Mouse (Mus musculus): ENCODE results near the gene Olfr635. TPM values are rescaled to one million over a fixed set of nuclear protein-coding genes. Genes with fewer than 3 reads are reported as not detected.
A peak's percentile ranks its signal among the peaks of the same experiment; 100 is the strongest.
"Not testable (repeated sequence)": the region's sequence is repeated elsewhere in the genome, so short reads cannot be mapped to it uniquely, and the experiment has no call there.

Olfr635 gene
- polyA plus RNA-seq (2012; rRNA removed) (not detected in 2 replicates), polyA plus RNA-seq (2014; fragmentation: Nextera tagmentation; extraction: Ambion mirVana) (0.03 TPM in 1 of 2 replicates, not detected in the other)

DNA sequence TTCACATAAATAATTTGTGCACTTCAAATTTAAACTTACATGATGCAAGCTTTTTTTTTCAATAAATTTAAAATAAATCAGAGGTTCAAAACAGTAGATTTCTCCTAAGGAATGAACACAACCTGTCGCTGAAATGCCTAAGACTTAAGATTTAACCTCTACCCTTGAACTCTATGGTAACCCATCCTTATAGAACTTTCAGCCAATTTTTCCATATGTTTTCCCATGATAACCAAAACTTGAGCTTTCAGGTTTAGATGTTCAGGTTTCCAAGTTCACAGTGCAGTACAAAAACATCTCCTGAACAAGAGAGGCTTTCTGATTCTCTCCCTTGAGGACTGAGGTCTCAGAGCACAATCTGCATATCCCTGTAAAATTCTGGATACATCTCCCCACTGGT, at the start of gene Olfr635:
Gene Olfr635 (plus strand): TSS at position 301 of the 400 bp plus-strand sequence.
- ATAC-seq (ENCODE audit: low FRiP score, low read depth) (no peak), DNase-seq (ENCODE audit: low spot score) (no peak)
- Histone ChIP-seq H3K27me3 (ENCODE audit: control insufficient read depth, insufficient read depth, low read length) (no peaks in the 10 kb centered on the region), H3K27ac (replicated peaks; ENCODE audit: low read depth, low read length) (no peak within 1 kb of the TSS), H3K4me1 (ENCODE audit: control insufficient read depth, insufficient read depth, low read length) (no peaks in the 10 kb centered on the region), H3K36me3 (ENCODE audit: control insufficient read depth, insufficient read depth, low read length) (no peaks in the 10 kb centered on the region), H3K9ac (ENCODE audit: low read depth, low read length, severe bottlenecking) (no peak within 1 kb of the TSS), H3K9me3 (ENCODE audit: control insufficient read depth, low read length) (no peaks in the 10 kb centered on the region), H3K4me2 (replicated peaks; ENCODE audit: low read depth, low read length, severe bottlenecking) (no peak within 1 kb of the TSS), H3K4me3 (replicated peaks; ENCODE audit: low read length) (no peak within 1 kb of the TSS)
- 74% methylated on average over 1 of the region's 1 CpGs for WGBS
- no peak for TF ChIP-seq POLR2A (IDR thresholded peaks at IDR 0.05; ENCODE audit: borderline replicate concordance, extremely low read depth, insufficient read depth, insufficient read length)

DNA sequence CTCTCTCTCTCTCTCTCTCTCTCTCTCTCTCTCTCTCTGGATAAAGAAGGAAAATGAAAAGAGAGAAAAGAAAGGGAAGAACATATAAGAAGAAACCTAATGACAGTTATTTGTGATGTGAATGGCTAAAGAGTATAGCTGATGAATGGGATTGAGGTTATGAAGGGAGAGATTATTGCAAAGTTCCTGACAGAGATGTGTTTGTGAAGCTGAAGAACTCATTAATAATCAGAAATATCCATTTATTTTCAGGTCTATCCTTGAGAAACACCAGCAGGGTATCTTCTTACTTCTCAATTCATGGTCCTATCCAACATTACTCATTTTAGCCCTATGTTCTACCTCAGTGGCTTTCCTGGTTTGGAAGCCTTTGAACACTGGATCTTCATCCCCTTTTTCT, 42.4 kb upstream of the Olfr635 start, which contains the start of gene Olfr631:
Gene Olfr631 (plus strand): TSS at position 301 of the 400 bp plus-strand sequence.
- Histone ChIP-seq H3K9ac (ENCODE audit: low read depth, low read length, severe bottlenecking) (no peak within 1 kb of the TSS), H3K36me3 (ENCODE audit: control insufficient read depth, insufficient read depth, low read length) (no peaks in the 10 kb centered on the region), H3K27me3 (ENCODE audit: control insufficient read depth, insufficient read depth, low read length) (no peaks in the 10 kb centered on the region), H3K4me1 (ENCODE audit: control insufficient read depth, insufficient read depth, low read length) (no peaks in the 10 kb centered on the region), H3K4me3 (replicated peaks; ENCODE audit: low read length) (no peak within 1 kb of the TSS), H3K9me3 (ENCODE audit: control insufficient read depth, low read length) (no peaks in the 10 kb centered on the region), H3K27ac (replicated peaks; ENCODE audit: low read depth, low read length) (no peak within 1 kb of the TSS), H3K4me2 (replicated peaks; ENCODE audit: low read depth, low read length, severe bottlenecking) (no peak within 1 kb of the TSS)
- no peak for TF ChIP-seq POLR2A (IDR thresholded peaks at IDR 0.05; ENCODE audit: borderline replicate concordance, extremely low read depth, insufficient read depth, insufficient read length)
- DNase-seq (ENCODE audit: low spot score) (no peak), ATAC-seq (ENCODE audit: low FRiP score, low read depth) (no peak)

- Histone ChIP-seq H3K27me3 (ENCODE audit: control insufficient read depth, insufficient read depth, low read length) (no peaks in the 10 kb centered on the region), H3K9ac (ENCODE audit: low read depth, low read length, severe bottlenecking) (no peak within 1 kb of the TSS), H3K36me3 (ENCODE audit: control insufficient read depth, insufficient read depth, low read length) (no peaks in the 10 kb centered on the region), H3K4me2 (replicated peaks; ENCODE audit: low read depth, low read length, severe bottlenecking) (no peak within 1 kb of the TSS), H3K4me3 (replicated peaks; ENCODE audit: low read length) (no peak within 1 kb of the TSS), H3K27ac (replicated peaks; ENCODE audit: low read depth, low read length) (no peak within 1 kb of the TSS), H3K4me1 (ENCODE audit: control insufficient read depth, insufficient read depth, low read length) (no peaks in the 10 kb centered on the region), H3K9me3 (ENCODE audit: control insufficient read depth, low read length) (no peaks in the 10 kb centered on the region)
- WGBS = 68% methylated on average over 2 of the region's 2 CpGs
- no peak for TF ChIP-seq POLR2A (IDR thresholded peaks at IDR 0.05; ENCODE audit: borderline replicate concordance, extremely low read depth, insufficient read depth, insufficient read length)
- no peak for DNase-seq (ENCODE audit: low spot score)
- ATAC-seq (ENCODE audit: low FRiP score, low read depth) = no peak
These were observed 36.7 kb upstream of the Olfr635 start, which contains the start of gene Olfr632 for GRCm38 (mm10) chr7:103934264-103934663. Gene Olfr632 (plus strand): TSS chr7:103934347.

- Histone ChIP-seq H3K27ac (replicated peaks; ENCODE audit: low read depth, low read length) (no peak overlapping the region), H3K9me3 (ENCODE audit: control insufficient read depth, low read length) (no peaks in the 10 kb centered on the region), H3K4me2 (replicated peaks; ENCODE audit: low read depth, low read length, severe bottlenecking) (no peak overlapping the region), H3K4me1 (ENCODE audit: control insufficient read depth, insufficient read depth, low read length) (no peaks in the 10 kb centered on the region), H3K9ac (ENCODE audit: low read depth, low read length, severe bottlenecking) (no peak overlapping the region), H3K27me3 (ENCODE audit: control insufficient read depth, insufficient read depth, low read length) (no peaks in the 10 kb centered on the region), H3K36me3 (ENCODE audit: control insufficient read depth, insufficient read depth, low read length) (no peaks in the 10 kb centered on the region), H3K4me3 (replicated peaks; ENCODE audit: low read length) (no peak overlapping the region)
- TF ChIP-seq POLR2A (IDR thresholded peaks at IDR 0.05; ENCODE audit: borderline replicate concordance, extremely low read depth, insufficient read depth, insufficient read length) = no peak
- WGBS = 34% methylated on average over 2 of the region's 2 CpGs
- DNase-seq (ENCODE audit: low spot score) (peak; percentile 59), ATAC-seq (ENCODE audit: low FRiP score, low read depth) (no peak)
These were observed 28.2 kb upstream of the Olfr635 start for GRCm38 (mm10) chr7:103942730-103943129.

GRCm38 (mm10) chr7:103944137-103944536, 26.8 kb upstream of the Olfr635 start, which contains the start of gene Olfr633:
Gene Olfr633 (plus strand): TSS chr7:103944437.
- H3K4me3 ChIP-seq (replicated peaks; ENCODE audit: low read length) = no peak within 1 kb of the TSS
- H3K4me1 ChIP-seq (ENCODE audit: control insufficient read depth, insufficient read depth, low read length) = no peaks in the 10 kb centered on the region
- TF ChIP-seq POLR2A (IDR thresholded peaks at IDR 0.05; ENCODE audit: borderline replicate concordance, extremely low read depth, insufficient read depth, insufficient read length) = no peak
- H3K4me2 ChIP-seq (replicated peaks; ENCODE audit: low read depth, low read length, severe bottlenecking) = no peak within 1 kb of the TSS
- no peak for ATAC-seq (ENCODE audit: low FRiP score, low read depth)
- H3K9ac ChIP-seq (ENCODE audit: low read depth, low read length, severe bottlenecking) = no peak within 1 kb of the TSS
- no peaks in the 10 kb centered on the region for H3K36me3 ChIP-seq (ENCODE audit: control insufficient read depth, insufficient read depth, low read length)
- H3K9me3 ChIP-seq (ENCODE audit: control insufficient read depth, low read length) = no peaks in the 10 kb centered on the region
- DNase-seq (ENCODE audit: low spot score) = no peak
- H3K27ac ChIP-seq (replicated peaks; ENCODE audit: low read depth, low read length) = no peak within 1 kb of the TSS
- H3K27me3 ChIP-seq (ENCODE audit: control insufficient read depth, insufficient read depth, low read length) = no peaks in the 10 kb centered on the region

DNA sequence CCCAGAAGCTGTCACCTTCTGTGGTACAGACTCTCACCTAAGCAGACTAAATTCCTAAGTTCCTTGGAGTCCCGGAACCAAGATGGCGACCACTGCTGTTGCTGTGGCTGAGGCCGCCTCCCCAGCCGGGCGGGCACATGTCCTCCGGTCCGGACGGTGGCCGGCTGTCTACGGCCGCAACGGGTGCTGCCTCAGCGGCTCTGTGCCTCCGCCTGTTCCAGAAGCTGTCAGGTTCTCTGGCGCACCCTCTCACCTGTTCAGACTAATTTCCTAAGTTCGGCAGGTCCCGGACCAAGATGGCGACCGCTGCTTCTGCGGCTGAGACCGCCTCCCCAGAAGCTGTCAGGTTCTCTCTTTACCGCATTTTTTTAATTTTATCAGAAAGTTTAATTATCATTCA, 4.1 kb upstream of the Olfr635 start:
- H3K27ac ChIP-seq (replicated peaks; ENCODE audit: low read depth, low read length); H3K4me3 ChIP-seq (replicated peaks; ENCODE audit: low read length); H3K36me3 ChIP-seq (ENCODE audit: control insufficient read depth, insufficient read depth, low read length); DNase-seq (ENCODE audit: low spot score); ATAC-seq (ENCODE audit: low FRiP score, low read depth); H3K9me3 ChIP-seq (ENCODE audit: control insufficient read depth, low read length); H3K9ac ChIP-seq (ENCODE audit: low read depth, low read length, severe bottlenecking); H3K4me2 ChIP-seq (replicated peaks; ENCODE audit: low read depth, low read length, severe bottlenecking); H3K4me1 ChIP-seq (ENCODE audit: control insufficient read depth, insufficient read depth, low read length); H3K27me3 ChIP-seq (ENCODE audit: control insufficient read depth, insufficient read depth, low read length): not testable (repeated sequence)
- WGBS = 93% methylated on average over 22 of the region's 22 CpGs
